Comparison of ENCODE assay signal across 12 mouse cellular contexts in genomic region chr1:21419370-21419769, GRCm38 (mm10). TPM values are rescaled to one million over a fixed set of nuclear protein-coding genes. Genes with fewer than 3 reads are reported as not detected.
DNase-seq lines count a peak whose midpoint lies in the region; ATAC-seq and TF ChIP-seq lines count a peak whose summit lies in the region.
"Had no signal": no experiment of that assay in that cellular context is flagged by ENCODE, and none has a peak within 500 bp of the region (broad histone marks: within the 10 kb centered on the region; RNA-seq: fewer than 3 reads in every experiment).

No protein-coding gene starts in this region.

- no peak for ATAC-seq in inflammation-experienced regulatory T-cells, adult 6 months

- TF ChIP-seq CTCF in gastrocnemius, adult 2 months (IDR thresholded peaks at IDR 0.05) = peak; percentile 55

- H3K4me3 ChIP-seq in gastrocnemius, adult 2 months = no peak overlapping the region

- no peak overlapping the region for H3K27ac ChIP-seq in gastrocnemius, adult 2 months

- intact Hi-C loops in gastrocnemius, adult 2 months (cut with DNase I) = loop anchor here (2.0 kb wide), 1 partner anchor 545 kb away; no protein-coding TSS in a partner anchor
- intact Hi-C loops in left cerebral cortex, postnatal 36 days (cut with DNase I) = loop anchor here (10.0 kb wide), 1 partner anchor 265 kb away; no protein-coding TSS in a partner anchor
- intact Hi-C loops in left cerebral cortex, postnatal 25 days (cut with DNase I) = no loop called here

- no peak for DNase-seq in gastrocnemius, adult 2 months
- no peak for DNase-seq in gastrocnemius, postnatal 25 days
- DNase-seq in left cerebral cortex, adult 18-20 months (ENCODE audit: low spot score in 2 of 2) = peak; percentile 37 to 40
- no peak for DNase-seq in left cerebral cortex, postnatal 36 days (ENCODE audit: low spot score in 2 of 2)
- DNase-seq in Muller cell, postnatal 12 days (ENCODE audit: inconsistent ontology term) = peak; percentile 11
- DNase-seq in left cerebral cortex, postnatal 25 days (ENCODE audit: low spot score in 2 of 2) = peak; percentile 20 to 54
- DNase-seq in cerebellum, adult 18-20 months = no peak

RNA-seq across cellular contexts. Expression of gene Khdc1b, which starts 36.0 kb away (rescaled TPM):
- not detected for total RNA-seq in gastrocnemius, adult 2 months (2021)
- total RNA-seq in gastrocnemius, postnatal 25 days (2021) = not detected
- total RNA-seq in left cerebral cortex, adult 18-20 months (2021) = not detected
- not detected for total RNA-seq in left cerebral cortex, postnatal 36 days (2021)
- not detected for total RNA-seq in left cerebral cortex, postnatal 25 days (2021)
- under 1 TPM in 1 of 3 experiments, not detected in 2; 0.21 TPM for polyA plus RNA-seq in inflammation-experienced regulatory T-cells, adult 6 months (2017; shearing (Covaris generic))
- total RNA-seq: adrenal gland, adult 18-20 months; heart, adult 18-20 months had no signal
- polyA plus RNA-seq: liver, embryonic 16.5 days had no signal

RNA-seq across cellular contexts. Expression of gene Khdc1c, which starts 51.2 kb away (rescaled TPM):
- not detected for total RNA-seq in gastrocnemius, adult 2 months (2021)
- not detected for total RNA-seq in gastrocnemius, postnatal 25 days (2021)
- total RNA-seq in left cerebral cortex, adult 18-20 months (2021) = not detected
- not detected for total RNA-seq in left cerebral cortex, postnatal 36 days (2021)
- total RNA-seq in left cerebral cortex, postnatal 25 days (2021) = not detected
- not detected for polyA plus RNA-seq in inflammation-experienced regulatory T-cells, adult 6 months (2017; shearing (Covaris generic))
- total RNA-seq: adrenal gland, adult 18-20 months; heart, adult 18-20 months had no signal
- polyA plus RNA-seq: liver, embryonic 16.5 days; stomach, embryonic 14.5 days had no signal

Comparison
In these comparisons a context has a peak if more than half of its experiments do, and no peak if none do; other contexts are left out.
1. DNase-seq: peak in left cerebral cortex, adult 18-20 months (2 of 2), Muller cell, postnatal 12 days (single experiment) and left cerebral cortex, postnatal 25 days (2 of 2); none in gastrocnemius, adult 2 months (single experiment), gastrocnemius, postnatal 25 days (single experiment), left cerebral cortex, postnatal 36 days (0 of 2) and cerebellum, adult 18-20 months (0 of 2).